Mouse (Mus musculus) adrenal gland, postnatal 4 days (tissue): ENCODE measurements around the gene Rassf3. TPM values are rescaled to one million over a fixed set of nuclear protein-coding genes. Genes with fewer than 3 reads are reported as not detected.

Experiments used
- DNase-seq, 2 experiments: peaks; one replicate each; pipeline ENCODE4 v3.0.0; 2021 to 2022; ENCODE audit warnings: low spot score in 2 of 2, mixed read lengths in 2 of 2
- total RNA-seq, 2 experiments: library from RNA; stranded (reverse); gene quantifications; 2 replicates each; pipeline ENCODE4 v1.2.3; 2021

Rassf3 gene
- total RNA-seq, 2 experiments from 2014 or later: 37.6 to 44.5 TPM

DNA sequence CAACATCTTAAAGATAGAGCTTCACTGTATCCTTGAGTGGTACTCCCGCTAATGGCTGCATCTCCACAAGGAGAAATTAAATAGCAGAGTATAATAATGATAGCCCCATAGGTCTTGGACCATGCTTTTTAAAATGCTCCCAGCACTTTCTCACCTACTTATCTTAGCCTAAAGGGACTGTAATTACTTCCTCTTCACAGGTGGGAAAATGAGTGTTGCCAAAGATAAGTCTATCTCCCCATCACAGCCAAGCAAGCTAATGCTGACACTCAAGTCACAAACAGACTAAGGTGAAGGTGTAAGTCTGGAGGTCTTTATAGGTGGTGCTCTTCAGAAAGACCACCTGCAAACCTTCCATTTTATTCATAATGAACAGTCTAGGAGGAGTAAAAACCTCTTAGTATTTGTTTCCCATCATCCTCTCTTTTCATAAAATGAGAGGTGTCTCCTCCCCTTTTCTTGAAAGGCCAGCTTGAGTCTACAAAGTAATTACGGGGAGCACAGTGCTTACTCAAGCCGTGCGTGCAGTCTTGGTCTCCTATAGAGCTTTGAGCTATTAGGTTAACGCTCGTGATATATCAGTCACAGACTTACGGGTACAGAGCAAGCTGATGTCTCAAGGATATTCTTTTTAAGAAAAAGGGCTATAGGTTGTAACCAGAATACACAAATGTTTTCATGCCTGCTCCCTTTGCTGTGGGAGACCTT is 16.6 kb upstream of the Rassf3 start:
- DNase-seq: no peak

DNA sequence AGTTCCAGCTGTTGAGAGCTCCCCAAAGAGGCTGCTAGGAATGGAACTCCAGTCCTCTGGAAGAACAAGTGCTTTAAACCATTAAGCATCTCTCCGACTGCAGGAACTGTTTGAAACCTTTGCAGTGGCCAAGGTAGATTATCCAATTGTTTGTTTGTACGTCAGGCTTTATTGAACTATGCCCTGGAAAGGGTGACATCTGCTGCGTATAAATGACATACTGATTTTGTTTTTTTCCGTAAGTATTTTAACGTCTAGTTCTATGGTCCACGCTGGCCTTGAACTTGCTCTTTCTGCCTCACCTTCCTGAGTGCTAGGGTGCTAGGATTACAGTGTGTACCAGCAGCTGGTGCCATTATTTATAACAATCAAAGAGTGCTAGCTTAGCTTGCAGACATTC is 13.8 kb upstream of the Rassf3 start:
- no peak for DNase-seq

DNA sequence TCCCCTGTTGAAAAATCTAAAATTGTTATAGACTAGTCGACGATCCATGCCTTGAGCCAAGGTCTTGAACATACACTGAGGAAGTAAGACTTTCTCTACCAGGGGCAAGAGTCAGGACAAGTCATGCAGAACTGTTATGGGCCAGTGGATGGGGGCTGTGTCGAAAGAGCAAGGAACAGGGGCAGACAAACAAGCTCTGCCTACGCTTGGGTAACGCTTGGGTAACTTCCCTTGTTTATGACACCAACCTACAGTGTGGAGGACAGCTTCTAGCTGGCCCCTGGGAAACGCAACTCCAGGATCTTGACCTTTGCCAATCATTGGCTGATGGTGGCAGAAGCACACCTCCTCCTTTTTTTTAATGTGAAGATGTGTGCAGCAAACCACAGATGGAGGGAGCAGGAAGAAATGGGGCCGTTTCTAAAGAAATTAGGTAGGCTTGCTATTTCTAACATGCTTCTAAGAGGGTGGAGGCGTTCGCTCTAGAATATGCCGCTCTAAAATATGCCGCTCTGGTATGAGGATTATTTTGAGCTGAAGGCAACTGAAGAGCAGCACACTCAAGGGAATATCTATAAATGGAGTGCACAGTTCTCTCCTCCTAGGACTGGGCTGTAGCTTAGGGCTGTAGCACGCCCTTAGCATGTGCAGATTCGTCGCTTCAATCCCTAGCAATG is 12.6 kb upstream of the Rassf3 start:
- no peak for DNase-seq

DNA sequence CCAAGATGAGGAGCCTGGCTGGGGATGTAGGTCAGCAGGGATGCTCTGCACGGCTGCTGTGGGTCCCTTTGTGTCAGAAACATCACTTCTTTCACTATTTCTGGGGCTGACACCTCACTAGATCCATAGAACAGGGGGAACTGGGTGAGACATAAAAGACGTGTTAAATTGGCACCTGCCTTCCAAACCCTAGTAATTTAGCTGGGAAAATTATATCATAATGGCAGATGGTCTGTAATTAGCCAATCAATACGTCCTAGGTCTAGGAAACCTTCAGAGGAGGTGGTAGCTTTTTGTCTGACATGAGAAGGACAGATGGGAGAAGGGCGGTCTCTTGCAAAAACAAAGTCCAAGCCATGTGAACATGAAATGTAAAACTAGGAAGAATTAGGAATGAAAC is 11.6 kb upstream of the Rassf3 start:
- no peak for DNase-seq

DNA sequence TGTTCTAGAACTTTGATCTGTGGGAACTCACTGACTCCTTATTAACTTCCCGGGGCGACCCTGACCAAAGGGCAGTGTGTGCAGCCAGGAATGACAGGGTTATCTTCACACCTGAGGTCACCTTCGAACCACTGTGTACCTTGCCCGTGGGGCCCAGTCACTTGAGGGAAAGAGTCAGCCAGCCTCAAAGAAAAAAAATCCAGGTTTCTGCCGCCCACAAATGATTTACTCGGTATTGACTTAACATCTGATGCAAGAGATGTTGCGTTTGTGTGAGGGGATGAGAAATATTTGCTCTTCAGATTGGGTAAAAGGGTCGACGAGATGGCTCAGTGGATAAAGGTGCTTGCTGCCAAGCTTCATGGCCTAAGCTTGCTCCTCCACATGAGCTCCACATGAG is 10.2 kb upstream of the Rassf3 start:
- DNase-seq: no peak

DNA sequence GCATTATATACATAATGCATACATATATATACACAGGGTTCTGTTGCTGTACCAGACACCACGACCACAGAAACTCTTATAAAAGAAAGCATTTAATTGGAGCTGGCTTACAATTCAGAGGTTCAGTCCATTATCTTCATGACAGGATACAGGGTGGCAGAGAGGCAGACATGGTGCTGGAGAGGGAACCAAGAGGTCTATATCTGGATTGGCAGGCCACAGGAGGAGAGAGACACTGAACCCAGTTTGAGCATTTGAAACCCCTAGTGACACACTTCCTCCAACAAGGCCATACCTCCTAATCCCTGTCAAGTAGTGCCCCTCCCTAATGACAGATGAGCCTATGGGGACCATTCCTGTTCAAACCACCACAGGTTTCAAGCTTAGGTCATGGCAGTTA is 7.2 kb upstream of the Rassf3 start:
- DNase-seq: no peak

DNA sequence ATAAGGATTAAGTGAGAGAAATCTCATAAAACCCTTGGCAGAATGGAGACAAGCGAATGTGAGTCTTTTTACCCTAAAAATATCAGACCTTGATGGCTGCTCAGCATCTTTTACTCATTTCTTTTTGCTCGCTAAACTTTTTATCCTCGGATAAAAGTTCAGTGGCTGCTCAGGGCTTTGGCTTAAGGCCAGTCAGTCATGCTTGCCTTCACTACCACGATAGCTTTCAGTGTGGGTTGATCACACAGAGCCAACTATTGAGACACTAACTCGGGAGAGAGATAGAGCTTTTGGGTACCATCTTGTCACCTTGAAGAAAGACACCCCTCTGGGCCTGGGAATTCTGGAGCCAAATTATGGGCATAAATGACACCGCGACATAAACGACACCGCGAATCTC is 5.0 kb upstream of the Rassf3 start:
- DNase-seq: no peak

DNA sequence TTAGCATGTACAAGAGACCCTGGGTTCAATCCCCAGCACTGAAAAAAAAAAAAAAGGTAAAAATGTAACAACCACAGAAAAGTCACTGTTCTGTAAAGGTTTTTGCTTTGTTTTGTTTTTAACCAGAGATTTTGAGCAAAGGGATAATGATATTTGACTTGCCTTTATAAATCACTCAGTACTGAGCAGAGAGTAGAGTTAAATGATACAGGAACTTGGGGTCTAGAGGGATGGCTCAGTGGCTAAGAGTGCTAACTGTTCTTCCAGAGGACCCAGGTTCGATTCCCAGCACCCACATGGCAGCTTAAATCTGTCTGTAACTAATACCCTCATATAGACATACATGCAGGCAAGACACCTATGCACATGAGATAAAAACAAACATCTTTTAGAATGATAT is 3.8 kb upstream of the Rassf3 start:
- DNase-seq: no peak

DNA sequence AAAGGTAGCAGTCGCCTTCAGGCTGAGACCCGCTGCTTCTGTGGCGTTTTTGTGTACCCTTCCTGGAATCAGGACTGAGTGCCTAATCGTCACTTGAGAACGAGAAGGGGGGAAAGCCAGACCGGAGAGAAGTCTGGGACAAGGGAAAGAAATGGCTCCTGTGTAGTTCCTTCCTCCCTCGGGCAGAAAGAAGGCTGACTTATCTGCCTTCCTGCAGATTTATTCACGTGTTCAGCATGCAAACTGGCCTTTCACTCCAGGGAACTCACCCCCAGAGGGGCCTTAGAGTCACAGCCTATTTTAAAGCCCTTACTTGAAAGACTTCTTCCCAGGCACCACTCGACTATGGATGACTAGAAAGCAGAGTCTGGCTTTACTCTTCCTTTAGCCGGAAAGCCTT is 1.3 kb upstream of the Rassf3 start:
- DNase-seq: no peak

DNA sequence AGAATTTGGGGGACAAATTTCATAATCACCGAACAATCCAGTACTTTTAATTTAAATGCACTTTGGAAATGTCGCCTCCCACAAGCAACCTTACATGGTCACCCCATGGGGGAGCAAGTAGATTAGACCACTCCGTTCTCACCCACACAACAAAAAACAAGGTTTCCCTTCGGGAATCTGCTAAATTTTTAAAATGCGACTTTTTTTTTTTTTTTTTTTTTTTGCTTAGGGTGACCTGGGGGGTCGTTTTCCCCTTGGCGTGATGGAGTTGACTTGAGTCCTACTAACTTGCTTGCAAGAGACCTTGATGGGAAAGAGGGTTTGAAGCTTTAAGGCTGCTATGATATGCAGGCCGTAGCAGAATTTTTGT is 806 bp upstream of the Rassf3 start:
- DNase-seq: no peak

DNA sequence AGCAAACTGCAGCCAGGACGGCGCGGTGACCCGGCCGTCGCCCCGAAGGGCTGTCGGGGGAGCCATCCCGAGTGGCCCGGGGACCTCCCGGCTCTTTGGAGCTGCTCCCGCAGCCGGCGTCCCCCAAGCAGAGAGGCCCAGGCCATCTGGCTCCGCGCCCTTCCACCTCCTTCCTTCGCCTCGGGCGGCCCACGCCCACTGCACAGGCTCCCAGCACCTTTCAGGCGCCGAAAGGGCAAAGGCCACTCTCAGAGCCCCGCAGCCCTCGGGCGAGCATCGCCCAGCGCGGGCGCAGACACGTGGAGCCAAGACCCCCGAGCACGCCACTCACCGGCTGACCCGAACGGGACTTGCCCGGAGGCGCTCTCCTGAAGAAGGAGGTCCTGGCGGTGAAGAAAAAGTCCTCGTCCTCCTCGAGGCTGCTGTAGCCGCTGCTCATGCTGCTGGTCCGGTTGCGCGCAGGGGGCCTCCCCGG is 438 bp downstream of the Rassf3 start:
- DNase-seq: peak; percentile 33 to 52

DNA sequence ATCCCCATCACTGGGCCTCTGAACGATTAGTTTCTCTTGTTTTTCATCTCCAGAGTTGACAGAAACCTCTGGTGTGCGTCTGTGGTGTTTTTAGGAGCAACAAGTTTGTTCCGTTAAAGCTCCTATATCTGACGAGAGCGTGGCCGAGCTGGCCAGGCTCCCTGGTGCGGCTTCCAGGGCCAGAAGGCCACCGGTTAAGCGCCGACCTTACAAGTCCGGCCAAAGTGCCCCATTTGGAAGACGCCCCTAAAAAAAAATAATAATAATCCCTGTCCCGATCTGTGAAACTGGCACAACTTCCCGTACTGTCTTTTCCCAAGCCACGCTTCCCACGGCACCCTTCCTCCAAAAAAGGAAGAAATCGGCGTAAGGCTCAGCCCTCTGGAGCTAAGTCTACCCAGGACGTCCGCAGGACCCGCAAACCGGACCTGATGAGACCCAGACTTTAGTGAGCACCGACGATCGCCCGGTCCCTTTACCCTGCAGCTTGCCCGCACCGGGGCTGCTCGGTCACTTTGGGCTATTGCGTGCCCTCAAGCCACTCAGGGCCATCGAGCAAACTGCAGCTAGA is 961 bp downstream of the Rassf3 start:
- no peak for DNase-seq

DNA sequence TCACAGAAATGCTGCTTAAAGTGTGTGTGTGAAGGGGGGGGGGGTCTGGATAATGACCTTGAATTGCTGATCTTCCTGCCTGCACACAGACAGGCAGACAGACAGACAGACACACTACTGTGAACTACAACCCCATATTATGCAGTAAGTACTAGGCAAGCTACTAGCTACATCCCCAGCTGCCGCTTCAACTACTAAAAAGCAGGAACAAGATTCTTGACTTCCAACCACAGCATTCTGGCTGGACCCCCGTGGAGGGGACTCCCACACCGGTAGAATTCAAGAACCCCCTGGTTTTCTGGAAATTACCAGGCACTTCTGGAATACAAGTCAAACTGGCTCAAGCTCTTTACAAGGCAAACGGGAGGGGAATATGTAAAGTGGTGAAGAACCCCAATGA is 1.9 kb downstream of the Rassf3 start:
- DNase-seq: no peak

DNA sequence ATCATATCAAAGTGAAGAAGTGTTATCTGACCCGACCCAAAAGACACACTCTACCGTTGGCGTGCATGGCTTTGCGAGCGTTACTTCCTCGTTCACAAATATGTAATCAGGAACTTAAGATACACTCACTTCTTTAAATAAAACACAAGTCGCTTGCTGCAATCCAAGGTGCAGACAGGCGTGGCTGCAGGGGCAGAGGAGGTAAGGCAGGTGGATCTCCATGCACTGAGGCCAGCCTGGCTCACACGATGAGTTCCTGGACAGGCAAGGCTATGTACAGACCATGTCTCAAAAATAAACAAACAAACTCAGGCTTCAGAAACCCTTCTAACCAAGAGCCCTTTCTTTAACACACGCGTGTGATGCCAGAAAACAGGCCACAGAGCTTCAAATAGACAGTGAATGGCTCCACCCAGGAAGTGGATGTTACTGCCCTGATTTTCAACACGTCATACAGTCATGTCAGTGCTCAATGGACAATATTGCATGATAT is 2.4 kb downstream of the Rassf3 start:
- DNase-seq: no peak

DNA sequence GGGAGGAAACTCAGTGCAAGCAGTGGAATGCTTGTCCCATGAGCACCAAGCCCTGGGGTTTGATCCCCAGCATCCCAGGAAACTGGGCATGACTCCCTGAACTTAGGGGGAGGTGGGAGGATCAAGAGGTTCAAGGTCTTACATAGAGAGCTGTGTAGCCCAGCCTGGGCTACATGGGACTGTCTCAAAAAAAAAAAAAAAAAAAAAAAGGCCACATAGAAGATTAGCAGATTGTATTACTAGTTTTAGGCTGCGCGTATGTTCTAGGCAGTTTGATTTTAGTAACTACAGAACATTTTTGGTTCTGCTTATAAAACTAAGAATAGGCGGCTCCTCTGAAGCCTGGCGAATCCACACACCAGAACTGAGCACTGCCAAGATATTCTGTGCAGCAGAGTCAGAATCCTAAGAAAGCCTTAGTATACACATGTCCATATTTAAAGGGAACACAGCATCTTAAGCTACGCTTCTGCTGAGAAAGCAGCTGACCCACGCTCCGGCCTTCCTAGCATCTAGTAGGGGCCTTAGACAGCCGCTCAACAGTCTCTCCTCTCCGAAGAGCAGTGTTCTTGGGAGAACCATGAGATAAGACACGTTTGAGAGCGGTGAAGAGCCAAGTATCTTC is 3.4 kb downstream of the Rassf3 start:
- DNase-seq: no peak

DNA sequence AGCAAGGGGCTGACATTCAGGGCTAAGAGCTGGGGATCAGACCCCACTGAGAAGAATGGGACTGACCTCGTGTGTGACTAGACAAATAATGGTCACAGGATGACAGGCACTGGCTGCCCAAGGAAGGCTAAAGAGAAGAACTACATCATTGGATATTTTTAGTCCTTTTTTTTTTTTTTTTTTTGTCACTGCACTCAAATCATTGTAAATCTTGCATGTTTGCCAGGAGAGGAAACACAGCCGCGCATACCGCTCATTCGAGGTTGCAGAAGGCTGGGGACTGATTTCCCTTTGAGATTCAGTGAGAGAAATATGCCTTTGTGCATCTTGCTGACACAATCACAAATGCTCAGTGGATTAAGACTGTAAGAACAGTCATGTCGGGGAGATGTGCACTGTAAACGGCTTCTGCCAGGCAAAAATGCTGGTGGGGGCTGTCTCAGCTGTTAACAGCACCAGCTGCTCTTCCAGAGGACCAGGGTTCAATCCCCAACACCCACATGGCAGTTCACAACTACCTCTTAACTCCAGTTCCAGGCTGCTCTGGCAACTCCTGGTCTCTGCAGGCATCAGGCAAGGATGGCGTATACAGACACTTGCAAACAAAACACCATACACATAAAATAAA is 4.5 kb downstream of the Rassf3 start:
- DNase-seq: no peak

DNA sequence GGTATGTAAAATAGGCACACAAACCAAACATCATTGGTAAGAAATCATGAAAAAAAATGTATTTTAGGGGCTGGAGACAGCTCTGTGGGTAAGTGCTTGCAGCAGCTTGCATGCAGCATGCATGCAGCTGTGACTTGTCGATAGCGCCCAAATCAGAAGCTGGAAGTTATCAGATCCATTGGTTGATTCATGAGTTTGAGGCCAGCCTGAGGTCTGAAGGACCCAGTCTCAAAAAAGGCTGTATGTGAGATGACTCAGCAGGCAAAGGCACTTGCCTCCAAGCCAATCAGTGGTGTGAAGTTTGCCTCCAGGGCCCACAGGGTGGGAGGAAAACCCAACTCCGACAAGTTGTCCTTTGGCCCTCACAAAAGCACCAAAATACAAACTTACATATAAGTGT is 6.5 kb downstream of the Rassf3 start:
- DNase-seq: no peak

DNA sequence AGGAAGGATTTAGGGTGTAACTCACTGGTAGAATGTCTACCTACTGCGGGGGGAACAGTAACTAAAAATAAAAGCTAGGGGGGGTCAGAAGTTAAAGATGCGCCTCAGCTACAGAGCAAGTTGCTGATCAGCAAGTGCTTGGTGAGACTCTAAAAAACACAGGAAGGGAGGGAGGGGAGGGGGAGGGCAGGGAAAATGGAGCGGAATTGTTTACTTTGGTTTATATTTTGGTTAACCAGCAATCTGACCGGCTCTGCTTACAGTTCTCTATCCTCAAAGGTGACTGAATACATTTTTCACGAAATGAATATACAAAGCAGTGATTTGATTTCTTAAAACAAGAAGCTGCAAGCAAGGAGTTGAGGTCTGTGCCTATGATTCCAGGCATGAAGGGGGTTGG is 7.2 kb downstream of the Rassf3 start:
- no peak for DNase-seq

DNA sequence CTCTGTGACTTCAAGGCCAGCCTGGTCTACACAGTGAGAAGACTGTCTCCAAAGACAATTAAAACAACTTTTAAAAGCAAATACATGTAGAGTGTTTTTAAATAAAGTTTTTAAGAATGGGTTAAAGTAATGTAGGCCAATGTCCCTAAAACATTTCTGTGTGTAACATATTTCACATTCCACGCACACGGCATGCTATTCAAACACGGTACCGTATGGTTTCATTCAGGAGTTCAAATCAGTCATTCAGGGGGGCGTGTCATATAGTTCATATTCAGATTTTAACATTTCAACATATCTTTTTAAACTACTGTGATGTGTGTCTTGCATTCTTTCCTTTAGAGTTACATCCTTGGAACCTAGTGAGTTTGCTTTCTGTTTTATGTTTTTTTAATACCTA is 7.9 kb downstream of the Rassf3 start:
- no peak for DNase-seq

DNA sequence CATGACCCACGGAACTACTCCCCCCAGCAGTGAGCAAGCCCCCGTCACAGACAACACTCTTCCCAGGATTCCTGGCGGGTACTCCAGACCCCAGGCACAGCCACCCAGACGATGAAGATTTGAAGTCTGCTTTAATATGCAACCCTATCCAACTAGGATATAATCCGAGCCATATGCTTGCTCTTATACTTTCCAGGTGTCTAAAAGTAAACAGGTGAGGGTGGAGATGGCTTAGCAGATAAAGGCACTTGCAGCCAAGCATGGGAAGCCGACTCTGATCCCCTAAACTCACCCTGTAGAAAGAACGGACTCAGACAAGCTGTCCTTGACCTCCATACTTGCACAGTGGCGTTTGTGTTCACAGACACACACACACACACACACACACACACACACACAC is 8.4 kb downstream of the Rassf3 start:
- DNase-seq: no peak

DNA sequence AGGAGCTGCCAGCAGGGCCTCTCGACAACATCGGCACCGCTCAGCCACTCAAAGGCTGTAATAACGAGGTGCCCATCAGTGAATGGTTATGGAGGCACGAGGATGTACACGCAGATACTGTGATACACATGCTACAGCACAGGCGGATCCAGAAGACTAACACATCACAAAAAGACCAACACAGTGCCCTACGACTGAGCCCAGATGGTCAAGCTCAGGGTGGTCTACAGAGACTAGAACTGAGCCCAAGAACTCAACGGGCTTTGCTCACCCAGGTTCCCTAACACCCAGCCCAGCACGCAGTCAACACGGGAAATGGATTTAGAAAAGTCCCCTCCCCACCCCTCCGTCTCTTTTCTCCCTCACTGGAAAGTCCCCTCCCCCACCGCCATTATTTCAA is 9.1 kb downstream of the Rassf3 start:
- no peak for DNase-seq

DNA sequence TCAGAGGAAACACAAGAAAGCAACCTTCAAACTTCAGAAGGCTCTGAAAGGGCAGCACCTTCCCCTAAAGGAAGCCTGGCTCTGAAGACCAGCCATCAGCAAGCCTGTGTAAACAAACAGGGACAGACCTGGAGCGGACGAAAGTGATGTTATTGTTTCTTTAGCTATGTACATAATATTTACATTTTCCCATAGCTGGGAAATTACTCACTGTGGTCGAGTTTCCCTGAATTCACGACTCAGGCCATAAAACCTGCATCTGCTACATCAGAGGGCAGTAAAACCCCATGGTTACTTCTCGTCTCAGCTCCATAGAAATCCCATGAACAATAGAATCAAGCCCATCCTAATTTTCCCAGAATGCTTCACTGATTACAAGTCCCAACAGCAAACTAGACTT is 11.1 kb downstream of the Rassf3 start:
- DNase-seq: no peak
